Comparison of ENCODE assay signal across 8 mouse cellular contexts in genomic region chr4:127169346-127170221, GRCm38 (mm10). TPM values are rescaled to one million over a fixed set of nuclear protein-coding genes. Genes with fewer than 3 reads are reported as not detected.
DNase-seq lines count a peak whose midpoint lies in the region; ATAC-seq and TF ChIP-seq lines count a peak whose summit lies in the region.

No protein-coding gene starts in this region.

- H3K9ac ChIP-seq in kidney, embryonic 14.5 days (ENCODE audit: low read depth, low read length), result peak overlapping the region; percentile 49
- peak overlapping the region; percentile 83 for H3K9ac ChIP-seq in ES-Bruce4 (ENCODE audit: low read depth, poor library complexity, severe bottlenecking)
- peak overlapping the region; percentile 87 for H3K9ac ChIP-seq in forebrain, postnatal 0 days
- H3K9ac ChIP-seq in kidney, postnatal 0 days (ENCODE audit: low read depth, low read length), result peak overlapping the region; percentile 46
- H3K9ac ChIP-seq in midbrain, embryonic 14.5 days (replicated peaks; ENCODE audit: low read length), result peak overlapping the region; percentile 92

- TF ChIP-seq CTCF in ES-Bruce4 (IDR thresholded peaks at IDR 0.05; ENCODE audit: low read depth, low read length), result no peak
- TF ChIP-seq CTCF in cerebellum, adult 2 months (IDR thresholded peaks at IDR 0.05; ENCODE audit: borderline replicate concordance, insufficient read depth, low read depth, low read length), result no peak
- TF ChIP-seq CTCF in forebrain, postnatal 0 days (IDR thresholded peaks at IDR 0.05; ENCODE audit: low read depth), result no peak; the same call in 1 of the 2 replicates
- TF ChIP-seq CTCF in kidney, postnatal 0 days (IDR thresholded peaks at IDR 0.05; ENCODE audit: low read depth), result no peak

- peaks cover 43% of the 10 kb centered on the region for H3K27me3 ChIP-seq in kidney, embryonic 14.5 days (ENCODE audit: control insufficient read depth, insufficient read depth, low read length)
- no peaks in the 10 kb centered on the region for H3K27me3 ChIP-seq in ES-Bruce4 (ENCODE audit: control insufficient read depth, insufficient read depth, low read length, poor library complexity, severe bottlenecking)
- no peaks in the 10 kb centered on the region for H3K27me3 ChIP-seq in cerebellum, adult 2 months (ENCODE audit: control insufficient read depth, insufficient read depth, low read length)
- no peaks in the 10 kb centered on the region for H3K27me3 ChIP-seq in forebrain, postnatal 0 days (ENCODE audit: insufficient read depth, low read length)
- peaks cover 33% of the 10 kb centered on the region for H3K27me3 ChIP-seq in kidney, postnatal 0 days (ENCODE audit: insufficient read depth, low read length)
- peaks cover 4% of the 10 kb centered on the region; the same call in 1 of the 2 replicates for H3K27me3 ChIP-seq in midbrain, embryonic 14.5 days (ENCODE audit: control insufficient read depth, insufficient read depth, low read length)

- TF ChIP-seq POLR2A in ES-Bruce4 (IDR thresholded peaks at IDR 0.05; ENCODE audit: insufficient read depth, low read length), result no peak
- no peak for TF ChIP-seq POLR2A in cerebellum, adult 2 months (IDR thresholded peaks at IDR 0.05; ENCODE audit: borderline replicate concordance, insufficient read depth, low read length)

- TF ChIP-seq EP300 in ES-Bruce4 (IDR thresholded peaks at IDR 0.05; ENCODE audit: insufficient read depth, low read depth, low read length), result no peak

- H3K4me2 ChIP-seq in kidney, embryonic 14.5 days (replicated peaks; ENCODE audit: low read depth, low read length), result peak overlapping the region; percentile 100
- peak overlapping the region; percentile 97 for H3K4me2 ChIP-seq in forebrain, postnatal 0 days (ENCODE audit: low read depth)
- H3K4me2 ChIP-seq in kidney, postnatal 0 days (ENCODE audit: low read length), result peak overlapping the region; percentile 100
- peak overlapping the region; percentile 97 for H3K4me2 ChIP-seq in midbrain, embryonic 14.5 days (ENCODE audit: low read length)

- no peaks in the 10 kb centered on the region for H3K9me3 ChIP-seq in kidney, embryonic 14.5 days (ENCODE audit: control insufficient read depth, low read length)
- no peaks in the 10 kb centered on the region for H3K9me3 ChIP-seq in ES-Bruce4 (replicated peaks; ENCODE audit: control insufficient read depth, insufficient read depth, low read length, poor library complexity, severe bottlenecking)
- H3K9me3 ChIP-seq in forebrain, postnatal 0 days (ENCODE audit: low read length), result no peaks in the 10 kb centered on the region
- no peaks in the 10 kb centered on the region for H3K9me3 ChIP-seq in kidney, postnatal 0 days (replicated peaks; ENCODE audit: low read length)
- no peaks in the 10 kb centered on the region for H3K9me3 ChIP-seq in midbrain, embryonic 14.5 days (ENCODE audit: control insufficient read depth, low read length)

- 3% methylated on average over 31 of the region's 51 CpGs for WGBS in kidney, embryonic 14.5 days
- 2% methylated on average over 46 of the region's 51 CpGs for WGBS in cerebellum, adult 2 months
- WGBS in forebrain, postnatal 0 days, result 2% methylated on average over 34 of the region's 51 CpGs
- WGBS in kidney, postnatal 0 days, result 1% methylated on average over 51 of the region's 51 CpGs
- WGBS in midbrain, embryonic 14.5 days, result 2% methylated on average over 51 of the region's 51 CpGs

- no peak overlapping the region for H3K27ac ChIP-seq in kidney, embryonic 14.5 days (ENCODE audit: low read depth, low read length)
- no peak overlapping the region for H3K27ac ChIP-seq in ES-Bruce4 (ENCODE audit: insufficient read depth, low read length)
- H3K27ac ChIP-seq in cerebellum, adult 2 months (ENCODE audit: insufficient read depth, low read length), result peak overlapping the region; percentile 100
- peak overlapping the region; percentile 73 for H3K27ac ChIP-seq in forebrain, postnatal 0 days (ENCODE audit: low read depth, low read length)
- no peak overlapping the region for H3K27ac ChIP-seq in kidney, postnatal 0 days
- H3K27ac ChIP-seq in midbrain, embryonic 14.5 days (replicated peaks; ENCODE audit: low read depth, low read length), result peak overlapping the region; percentile 79

- H3K4me3 ChIP-seq in kidney, embryonic 14.5 days (ENCODE audit: low read length), result peak overlapping the region; percentile 74
- peak overlapping the region; percentile 61 for H3K4me3 ChIP-seq in ES-Bruce4 (ENCODE audit: low read depth, low read length)
- H3K4me3 ChIP-seq in cerebellum, adult 2 months (replicated peaks; ENCODE audit: insufficient read depth, low read depth, low read length), result peak overlapping the region; percentile 100
- H3K4me3 ChIP-seq in forebrain, postnatal 0 days (ENCODE audit: low read depth, low read length), result peak overlapping the region; percentile 92
- peak overlapping the region; percentile 67 for H3K4me3 ChIP-seq in kidney, postnatal 0 days (replicated peaks; ENCODE audit: low read depth, low read length)
- peak overlapping the region; percentile 86 for H3K4me3 ChIP-seq in midbrain, embryonic 14.5 days (replicated peaks; ENCODE audit: low read depth, low read length)

- no peak for DNase-seq in kidney, adult 8-10 months
- DNase-seq in cerebellum, adult 2 months, result peak; percentile 60 to 73
- peak; percentile 53 for DNase-seq in forebrain, postnatal 0 days
- no peak for DNase-seq in kidney, postnatal 0 days (ENCODE audit: low spot score)
- no peak for DNase-seq in midbrain, embryonic 14.5 days
- DNase-seq in urinary bladder, adult 2 months (ENCODE audit: low spot score), result no peak

- H3K4me1 ChIP-seq in kidney, embryonic 14.5 days (ENCODE audit: control insufficient read depth, insufficient read depth, low read length), result peaks cover 9% of the 10 kb centered on the region
- H3K4me1 ChIP-seq in ES-Bruce4 (ENCODE audit: control insufficient read depth, insufficient read depth, low read length), result no peaks in the 10 kb centered on the region
- peaks cover 39% of the 10 kb centered on the region for H3K4me1 ChIP-seq in cerebellum, adult 2 months (ENCODE audit: control insufficient read depth, insufficient read depth, low read length)
- peaks cover 14% of the 10 kb centered on the region; the same call in 1 of the 2 replicates for H3K4me1 ChIP-seq in forebrain, postnatal 0 days (ENCODE audit: insufficient read depth)
- peaks cover 11% of the 10 kb centered on the region for H3K4me1 ChIP-seq in kidney, postnatal 0 days (replicated peaks; ENCODE audit: insufficient read depth, low read length)
- H3K4me1 ChIP-seq in midbrain, embryonic 14.5 days (ENCODE audit: control insufficient read depth, insufficient read depth, low read length), result peaks cover 36% of the 10 kb centered on the region

- peak; percentile 45 for ATAC-seq in kidney, embryonic 14.5 days (ENCODE audit: low FRiP score, low TSS enrichment)
- peak; percentile 30 for ATAC-seq in forebrain, postnatal 0 days
- peak; percentile 40 for ATAC-seq in kidney, postnatal 0 days (replicated peaks; ENCODE audit: low FRiP score, low read depth)
- peak; percentile 49 for ATAC-seq in midbrain, embryonic 14.5 days (ENCODE audit: low FRiP score, low TSS enrichment)

- no peaks in the 10 kb centered on the region for H3K36me3 ChIP-seq in kidney, embryonic 14.5 days (ENCODE audit: control insufficient read depth, insufficient read depth, low read length)
- no peaks in the 10 kb centered on the region for H3K36me3 ChIP-seq in ES-Bruce4 (ENCODE audit: control insufficient read depth, insufficient read depth, low read length, poor library complexity, severe bottlenecking)
- H3K36me3 ChIP-seq in forebrain, postnatal 0 days (ENCODE audit: insufficient read depth), result no peaks in the 10 kb centered on the region
- H3K36me3 ChIP-seq in kidney, postnatal 0 days (ENCODE audit: insufficient read depth, low read length), result no peaks in the 10 kb centered on the region
- H3K36me3 ChIP-seq in midbrain, embryonic 14.5 days (ENCODE audit: control insufficient read depth, insufficient read depth, low read length), result no peaks in the 10 kb centered on the region

RNA-seq across cellular contexts. Expression of gene Dlgap3, which starts 0.6 kb away (rescaled TPM):
- 0.69 and 0.79 TPM in 2 replicates for polyA plus RNA-seq in kidney, embryonic 14.5 days (2014; fragmentation: Nextera tagmentation; extraction: Ambion mirVana)
- polyA plus RNA-seq in ES-Bruce4 (2011; ENCODE audit: insufficient read depth, insufficient read length, low read depth, missing spikeins), result 7.4 and 9.5 TPM in 2 replicates
- polyA plus RNA-seq in cerebellum, adult 2 months (2012; rRNA removed), result 56.1 and 59.8 TPM in 2 replicates
- 66.9 and 85.5 TPM in 2 replicates for total RNA-seq in forebrain, postnatal 0 days (2014; rRNA removed)
- 23.1 and 28.0 TPM in 2 replicates for polyA plus RNA-seq in forebrain, postnatal 0 days (2015; fragmentation: Nextera tagmentation; extraction: Ambion mirVana)
- polyA plus RNA-seq in kidney, postnatal 0 days (2015; fragmentation: Nextera tagmentation; extraction: Ambion mirVana), result 0.24 and 0.37 TPM in 2 replicates
- polyA plus RNA-seq in midbrain, embryonic 14.5 days (2014; fragmentation: Nextera tagmentation; extraction: Ambion mirVana), result 22.3 and 25.5 TPM in 2 replicates
- 0.16 and 0.18 TPM in 2 replicates for polyA plus RNA-seq in urinary bladder, adult 2 months (2012; rRNA removed)

RNA-seq across cellular contexts. Expression of gene Tmem35b, which starts 46.1 kb away (rescaled TPM):
- 22.1 and 25.4 TPM in 2 replicates for polyA plus RNA-seq in kidney, embryonic 14.5 days (2014; fragmentation: Nextera tagmentation; extraction: Ambion mirVana)
- polyA plus RNA-seq in ES-Bruce4 (2011; ENCODE audit: insufficient read depth, insufficient read length, low read depth, missing spikeins), result 9.0 and 10.0 TPM in 2 replicates
- polyA plus RNA-seq in cerebellum, adult 2 months (2012; rRNA removed), result 11.4 and 14.0 TPM in 2 replicates
- total RNA-seq in forebrain, postnatal 0 days (2014; rRNA removed), result 6.0 and 7.8 TPM in 2 replicates
- polyA plus RNA-seq in forebrain, postnatal 0 days (2015; fragmentation: Nextera tagmentation; extraction: Ambion mirVana), result 9.5 and 10.8 TPM in 2 replicates
- 33.2 and 33.7 TPM in 2 replicates for polyA plus RNA-seq in kidney, postnatal 0 days (2015; fragmentation: Nextera tagmentation; extraction: Ambion mirVana)
- polyA plus RNA-seq in midbrain, embryonic 14.5 days (2014; fragmentation: Nextera tagmentation; extraction: Ambion mirVana), result 15.7 and 17.6 TPM in 2 replicates
- polyA plus RNA-seq in urinary bladder, adult 2 months (2012; rRNA removed), result 25.7 and 29.8 TPM in 2 replicates

Comparison
In these comparisons a context has a peak if more than half of its experiments do, and no peak if none do; other contexts are left out.
1. H3K27ac ChIP-seq: peak in cerebellum, adult 2 months (single experiment), forebrain, postnatal 0 days (single experiment) and midbrain, embryonic 14.5 days (single experiment); none in kidney, embryonic 14.5 days (single experiment), ES-Bruce4 (single experiment) and kidney, postnatal 0 days (single experiment).
2. DNase-seq: peak in cerebellum, adult 2 months (2 of 2) and forebrain, postnatal 0 days (single experiment); none in kidney, adult 8-10 months (0 of 2), kidney, postnatal 0 days (single experiment), midbrain, embryonic 14.5 days (single experiment) and urinary bladder, adult 2 months (single experiment).
3. Peak in every context shown above with its lines, with median percentiles within 50 percentile points of each other: ATAC-seq, H3K4me2 ChIP-seq, H3K4me3 ChIP-seq and H3K9ac ChIP-seq.